8 mouse cellular contexts compared by ENCODE assay signal in the genomic region with DNA sequence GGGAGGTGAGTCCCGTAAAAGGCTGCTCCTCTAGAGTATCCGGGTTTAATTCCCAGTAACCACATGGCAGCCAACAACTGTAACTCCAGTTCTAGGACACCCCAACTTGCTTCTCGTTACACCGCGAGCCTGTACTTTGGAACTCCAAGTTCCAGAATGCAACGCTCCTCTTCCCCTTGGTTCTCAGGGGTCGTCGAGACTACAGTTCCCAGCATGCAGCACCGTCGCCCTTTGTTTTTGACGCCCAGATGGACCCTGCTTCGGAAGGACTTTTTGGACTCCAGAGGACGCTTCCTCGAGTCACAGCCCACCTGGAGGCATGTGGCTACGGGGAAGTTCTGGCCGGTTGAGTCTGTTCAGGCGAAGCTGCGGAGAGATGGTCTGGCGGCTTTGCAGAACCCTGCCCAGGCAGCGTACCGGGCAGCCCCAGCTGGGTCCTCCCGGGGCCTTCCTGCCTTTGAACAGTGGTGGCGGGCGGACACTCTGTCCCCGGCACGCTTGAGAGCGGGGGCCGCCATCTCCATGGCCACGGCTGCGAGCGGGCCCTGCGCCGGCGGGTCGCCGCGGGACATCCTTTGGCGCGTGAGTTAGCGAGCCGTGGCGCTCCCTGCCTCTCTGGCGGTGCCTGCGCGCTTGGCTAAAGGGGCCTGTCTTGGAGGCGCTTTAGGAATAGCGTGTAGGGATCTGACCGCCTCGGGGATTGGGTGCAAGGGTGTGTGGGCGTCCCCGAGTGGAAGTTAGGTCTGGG. TPM values are rescaled to one million over a fixed set of nuclear protein-coding genes. Genes with fewer than 3 reads are reported as not detected.
A peak's percentile ranks its signal among the peaks of the same experiment; 100 is the strongest.
DNase-seq lines count a peak whose midpoint lies in the region; ATAC-seq and TF ChIP-seq lines count a peak whose summit lies in the region.

A gene (plus strand): TSS at position 218 of the 748 bp plus-strand sequence.

- peak within 1 kb of the TSS; percentile 83 for H3K4me3 ChIP-seq in embryonic facial prominence, embryonic 14.5 days (ENCODE audit: low read depth, low read length)
- peak within 1 kb of the TSS; percentile 85 for H3K4me3 ChIP-seq in limb, embryonic 14.5 days (replicated peaks; ENCODE audit: low read length)
- peak within 1 kb of the TSS; percentile 79 for H3K4me3 ChIP-seq in midbrain, postnatal 0 days (ENCODE audit: low read depth, low read length)

- H3K9me3 ChIP-seq in embryonic facial prominence, embryonic 14.5 days (ENCODE audit: control insufficient read depth, low read length) = no peaks in the 10 kb centered on the region
- no peaks in the 10 kb centered on the region for H3K9me3 ChIP-seq in limb, embryonic 14.5 days (ENCODE audit: control insufficient read depth, low read length)
- no peaks in the 10 kb centered on the region for H3K9me3 ChIP-seq in midbrain, postnatal 0 days (ENCODE audit: low read length)

- TF ChIP-seq CTCF in midbrain, postnatal 0 days (IDR thresholded peaks at IDR 0.05) = no peak; the same call in 1 of the 2 replicates

- TF ChIP-seq POLR2A in limb, embryonic 14.5 days (IDR thresholded peaks at IDR 0.05; ENCODE audit: borderline replicate concordance, extremely low read depth, insufficient read depth, insufficient read length) = no peak

- DNase-seq in 3T3-L1 (ENCODE audit: low read depth, low spot score) = peak; percentile 90
- DNase-seq in adrenal gland, postnatal 4 days (ENCODE audit: low spot score in 2 of 2) = peak; percentile 77 to 80
- peak; percentile 96 for DNase-seq in embryonic facial prominence, embryonic 14.5 days (ENCODE audit: low spot score)
- DNase-seq in heart, adult 8-10 months (ENCODE audit: low spot score) = peak; percentile 91
- peak; percentile 93 for DNase-seq in kidney, adult 9 months
- peak; percentile 90 for DNase-seq in limb, embryonic 14.5 days (ENCODE audit: low spot score)
- peak; percentile 91 for DNase-seq in midbrain, postnatal 0 days (ENCODE audit: low spot score)
- DNase-seq in spleen, postnatal 14 days (ENCODE audit: low spot score in 2 of 2) = peak; percentile 69 to 74

- peak within 1 kb of the TSS; percentile 83 for H3K9ac ChIP-seq in embryonic facial prominence, embryonic 14.5 days (ENCODE audit: low read depth, low read length)
- H3K9ac ChIP-seq in limb, embryonic 14.5 days (ENCODE audit: low read depth, low read length, severe bottlenecking) = peak within 1 kb of the TSS; percentile 87
- peak within 1 kb of the TSS; percentile 74 for H3K9ac ChIP-seq in midbrain, postnatal 0 days (replicated peaks; ENCODE audit: low read length, poor library complexity, severe bottlenecking)

- ATAC-seq in embryonic facial prominence, embryonic 14.5 days (ENCODE audit: low read depth) = peak; percentile 98
- peak; percentile 96 for ATAC-seq in limb, embryonic 14.5 days (ENCODE audit: low FRiP score, low read depth)
- peak; percentile 98 for ATAC-seq in midbrain, postnatal 0 days (ENCODE audit: low FRiP score)

- H3K36me3 ChIP-seq in embryonic facial prominence, embryonic 14.5 days (ENCODE audit: control insufficient read depth, insufficient read depth, low read length) = peaks cover 20% of the 10 kb centered on the region
- peaks cover 16% of the 10 kb centered on the region; the same call in 1 of the 2 replicates for H3K36me3 ChIP-seq in limb, embryonic 14.5 days (ENCODE audit: control insufficient read depth, insufficient read depth, low read length)
- peaks cover 2% of the 10 kb centered on the region; the same call in 1 of the 2 replicates for H3K36me3 ChIP-seq in midbrain, postnatal 0 days (ENCODE audit: insufficient read depth, low read length)

- H3K27ac ChIP-seq in embryonic facial prominence, embryonic 14.5 days (replicated peaks; ENCODE audit: low read depth, low read length) = peak within 1 kb of the TSS; percentile 91
- H3K27ac ChIP-seq in limb, embryonic 14.5 days (replicated peaks; ENCODE audit: low read depth, low read length) = peak within 1 kb of the TSS; percentile 91
- H3K27ac ChIP-seq in midbrain, postnatal 0 days (ENCODE audit: low read depth, low read length) = peak within 1 kb of the TSS; percentile 86

- H3K4me2 ChIP-seq in embryonic facial prominence, embryonic 14.5 days (ENCODE audit: low read depth, low read length) = peak within 1 kb of the TSS; percentile 75
- peak within 1 kb of the TSS; percentile 79 for H3K4me2 ChIP-seq in limb, embryonic 14.5 days (replicated peaks; ENCODE audit: low read depth, low read length, severe bottlenecking)
- peak within 1 kb of the TSS; percentile 63 for H3K4me2 ChIP-seq in midbrain, postnatal 0 days (ENCODE audit: low read depth, low read length, poor library complexity, severe bottlenecking)

- H3K27me3 ChIP-seq in embryonic facial prominence, embryonic 14.5 days (replicated peaks; ENCODE audit: control insufficient read depth, insufficient read depth, low read length) = no peaks in the 10 kb centered on the region
- H3K27me3 ChIP-seq in limb, embryonic 14.5 days (ENCODE audit: control insufficient read depth, insufficient read depth, low read length) = no peaks in the 10 kb centered on the region
- H3K27me3 ChIP-seq in midbrain, postnatal 0 days (ENCODE audit: insufficient read depth, low read length) = no peaks in the 10 kb centered on the region

- WGBS in embryonic facial prominence, embryonic 14.5 days = under 1% methylated on average over 47 of the region's 51 CpGs
- WGBS in limb, embryonic 14.5 days = under 1% methylated on average over 50 of the region's 51 CpGs
- WGBS in midbrain, postnatal 0 days = under 1% methylated on average over 47 of the region's 51 CpGs

- peaks cover 5% of the 10 kb centered on the region; the same call in 1 of the 2 replicates for H3K4me1 ChIP-seq in embryonic facial prominence, embryonic 14.5 days (ENCODE audit: control insufficient read depth, insufficient read depth, low read length)
- peaks cover 6% of the 10 kb centered on the region; the same call in 1 of the 2 replicates for H3K4me1 ChIP-seq in limb, embryonic 14.5 days (ENCODE audit: control insufficient read depth, insufficient read depth, low read length)
- H3K4me1 ChIP-seq in midbrain, postnatal 0 days (ENCODE audit: insufficient read depth, low read length) = no peaks in the 10 kb centered on the region

RNA-seq across cellular contexts. Expression of the gene that starts here (rescaled TPM):
- 10 to 100 TPM; 17.8 to 20.6 TPM for total RNA-seq in adrenal gland, postnatal 4 days (2021)
- polyA plus RNA-seq in embryonic facial prominence, embryonic 14.5 days (2014; fragmentation: Nextera tagmentation; extraction: Ambion mirVana) = 34.0 and 36.8 TPM in 2 replicates
- total RNA-seq in heart, adult 8-10 months (2022) = 10 to 100 TPM in 3 of 4 experiments, 1 to 10 TPM in 1; 9.7 to 12.6 (median 10.7) TPM
- polyA plus RNA-seq in limb, embryonic 14.5 days (2012; rRNA removed) = 27.8 and 38.8 TPM in 2 replicates
- polyA plus RNA-seq in limb, embryonic 14.5 days (2014; fragmentation: Nextera tagmentation; extraction: Ambion mirVana) = 35.4 and 35.8 TPM in 2 replicates
- total RNA-seq in midbrain, postnatal 0 days (2014; rRNA removed) = 32.2 and 36.8 TPM in 2 replicates
- polyA plus RNA-seq in midbrain, postnatal 0 days (2015; fragmentation: Nextera tagmentation; extraction: Ambion mirVana) = 20.1 and 21.5 TPM in 2 replicates

Comparison
In these comparisons a context has a peak if more than half of its experiments do, and no peak if none do; other contexts are left out.
1. Peak in every context shown above with its lines: DNase-seq, ATAC-seq, H3K4me3 ChIP-seq and H3K27ac ChIP-seq.